Mouse (Mus musculus) megakaryocyte, adult 5-6 weeks (primary cell): ENCODE measurements at regions not wholly inside any gene's neighbourhood (a gene's known extent, or its start where the extent isn't known, plus 50 kb on each side); places are given as distances from the start of the nearest gene placed in this dataset.
A peak's percentile ranks its signal among the peaks of the same experiment; 100 is the strongest.

Experiments used
- ATAC-seq: 2 replicates; pipeline ENCODE4 v1.8.0; 2016; ENCODE audit warnings: mild to moderate bottlenecking, inconsistent platforms; ENCODE audit not compliant: poor library complexity, severe bottlenecking

DNA sequence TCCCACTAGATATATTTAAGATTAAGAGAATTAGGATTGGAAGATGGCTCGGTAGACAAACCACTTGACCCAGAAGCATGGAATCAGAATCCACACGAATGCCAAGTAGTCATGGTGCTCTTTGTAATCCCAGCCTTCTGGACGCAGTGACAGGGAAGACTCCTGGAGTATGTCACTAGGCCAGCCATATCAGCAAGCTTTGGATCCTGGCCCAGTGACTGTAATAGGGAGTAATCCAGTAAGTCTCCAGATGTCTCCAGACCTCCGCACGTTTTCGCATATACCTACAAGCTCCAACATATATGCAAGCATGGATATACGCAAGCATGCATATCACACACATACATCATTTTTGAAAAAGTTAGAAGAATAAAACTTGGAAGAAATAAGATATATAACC lies 73.9 kb upstream of the H2afz start:
- ATAC-seq: no peak

DNA sequence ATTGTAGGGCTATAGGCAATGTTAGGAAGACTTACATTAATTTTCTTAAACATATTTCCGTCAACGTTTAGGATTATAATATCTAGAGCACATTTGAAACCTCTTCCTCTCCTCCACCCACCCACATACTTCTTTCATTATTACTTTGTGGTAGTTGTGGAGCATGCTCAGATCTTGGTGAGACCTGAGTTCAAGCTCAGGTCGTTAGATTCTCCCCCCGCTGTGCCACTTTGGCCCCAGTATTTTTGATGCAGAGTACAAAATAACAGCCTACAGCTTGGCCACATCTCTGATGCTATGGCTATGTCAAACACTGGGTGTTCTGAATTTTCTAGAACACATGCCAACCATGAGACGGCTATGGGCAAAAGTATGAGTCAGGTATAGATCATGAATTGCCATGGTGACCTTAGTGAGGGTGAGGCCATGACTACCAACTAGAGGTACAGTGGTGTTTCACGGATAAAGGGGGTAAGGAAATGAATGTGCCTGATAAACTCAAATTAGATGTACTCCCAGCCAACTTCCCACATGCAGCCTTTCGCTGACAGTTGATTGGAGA lies 68.5 kb upstream of the H2afz start:
- no peak for ATAC-seq

DNA sequence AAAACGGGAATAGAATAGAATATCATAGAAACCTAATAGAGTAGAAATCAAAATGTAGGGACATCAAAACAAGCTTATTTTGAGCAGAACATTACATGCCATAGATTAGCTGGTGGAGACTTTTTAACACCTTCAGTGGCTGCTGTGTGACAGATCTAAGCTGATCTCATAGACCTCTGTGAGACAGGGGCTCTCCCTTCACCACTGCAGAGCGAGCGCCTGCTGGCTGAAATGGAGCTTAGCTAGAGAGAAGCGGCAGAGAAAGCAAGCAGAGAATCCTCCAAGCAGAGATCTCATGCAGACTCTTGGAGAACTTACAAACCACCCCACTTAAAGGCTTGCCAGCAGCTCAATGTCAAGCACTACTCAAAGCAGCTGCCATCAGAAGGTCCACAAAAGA lies 65.5 kb upstream of the H2afz start:
- no peak for ATAC-seq

DNA sequence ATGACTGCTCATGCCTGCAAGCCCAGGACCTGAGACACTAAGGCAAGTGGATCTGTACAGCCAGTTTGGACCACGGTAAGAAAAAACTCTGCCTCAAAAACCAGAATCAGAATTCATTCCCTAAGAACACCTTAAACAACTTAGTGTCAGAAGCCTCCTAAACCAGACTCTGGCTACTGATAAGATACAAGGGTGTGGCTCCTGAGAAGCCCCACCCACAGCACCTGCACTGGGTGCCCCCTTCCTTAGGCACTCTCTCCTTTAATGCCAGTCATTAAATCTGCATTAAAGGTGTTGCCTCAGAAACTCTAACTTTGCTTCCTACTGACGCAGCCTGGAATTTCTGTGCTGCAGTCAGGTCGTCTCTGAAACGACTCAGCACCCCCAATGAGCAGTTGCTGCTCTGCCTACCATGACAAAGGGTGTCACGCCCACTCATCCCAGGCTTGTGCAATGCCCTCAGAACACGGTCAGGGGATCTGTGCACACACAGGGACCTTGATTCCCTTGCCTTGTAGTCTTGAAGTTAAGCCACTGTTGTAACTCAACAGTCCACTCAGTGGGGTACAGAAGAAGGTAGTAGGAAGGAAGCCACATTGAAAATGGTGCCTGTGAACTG lies 62.8 kb upstream of the H2afz start:
- ATAC-seq: no peak

DNA sequence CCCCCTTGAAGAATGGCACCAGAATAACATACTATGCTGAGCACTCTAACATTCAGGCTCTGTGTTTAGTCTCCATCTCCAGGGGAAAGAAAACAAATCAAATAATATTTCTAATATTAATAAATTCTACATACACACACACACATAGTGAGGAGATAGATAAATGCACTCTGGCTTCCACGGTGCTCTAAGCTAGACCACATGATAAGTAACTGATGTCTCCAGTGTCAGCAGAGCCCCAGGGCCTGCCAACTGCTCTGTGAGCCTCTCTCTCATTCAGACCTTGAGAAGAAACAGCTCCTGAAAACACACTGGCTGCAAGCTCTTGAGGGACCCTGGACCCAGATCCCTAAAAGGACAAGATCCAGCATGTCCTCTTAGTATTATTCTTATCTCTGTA lies 56.9 kb upstream of the H2afz start:
- no peak for ATAC-seq

GRCm38 (mm10) chr3:137807913-137808684 lies 56.2 kb upstream of the H2afz start:
- no peak for ATAC-seq

- ATAC-seq: peak; percentile 95
These were observed 54.2 kb upstream of the H2afz start for GRCm38 (mm10) chr3:137810123-137810522.
